Mouse (Mus musculus) bone marrow macrophage, adult 2 months (primary cell): ENCODE results near the gene Mmp25.

Experiments used
- CTCF ChIP-seq: IDR thresholded peaks from 2 replicates; pipeline ENCODE4 v1.5.1; 2012; ENCODE audit warnings: low read depth, mild to moderate bottlenecking, low read length, moderate library complexity
- POLR2A ChIP-seq: IDR thresholded peaks from 2 replicates; pipeline ENCODE4 v1.6.1; 2012; ENCODE audit warnings: mild to moderate bottlenecking, low read depth, low read length, borderline replicate concordance

DNA sequence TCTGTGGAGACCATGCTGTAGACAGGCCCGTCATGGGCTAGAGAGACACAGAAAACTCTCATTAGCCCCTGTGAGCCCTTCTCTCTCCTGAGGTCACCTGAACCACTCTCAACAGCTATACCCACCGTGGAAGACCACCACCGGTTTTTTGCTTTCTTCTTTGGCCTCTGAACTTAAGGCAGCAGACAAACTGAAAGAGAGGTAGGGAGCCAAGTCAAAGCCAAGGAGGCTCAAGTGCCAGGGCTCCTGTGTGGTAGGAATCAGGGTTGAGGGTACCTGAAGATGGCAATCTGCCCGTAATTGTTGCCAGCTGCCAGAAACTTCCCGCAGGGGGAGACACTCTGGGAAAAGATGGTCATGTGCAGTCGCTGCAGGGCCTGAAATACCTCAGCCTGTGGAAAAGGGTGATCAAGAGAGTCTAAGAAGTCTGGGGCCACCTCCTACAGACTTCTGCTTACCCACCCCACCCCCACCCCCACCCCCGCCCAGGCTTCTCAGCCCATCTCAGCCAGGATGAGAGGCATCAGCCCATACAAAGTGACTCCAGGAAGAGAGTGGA, 25.5 kb upstream of the Mmp25 start:
- no peak for TF ChIP-seq POLR2A
- TF ChIP-seq CTCF = no peak
